Mouse (Mus musculus): ENCODE data around the gene Card6. TPM values are rescaled to one million over a fixed set of nuclear protein-coding genes. Genes with fewer than 3 reads are reported as not detected.
A peak's percentile ranks its signal among the peaks of the same experiment; 100 is the strongest.

The Card6 gene
- total and polyA plus RNA-seq, 3 experiments = 0.08 to 0.13 TPM; not detected in 1

- Histone ChIP-seq H3K27ac (ENCODE audit: control insufficient read depth, low read depth, low read length) (no peak overlapping the region), H3K79me2 (ENCODE audit: control insufficient read depth, insufficient read depth, low read length, poor library complexity) (no peaks in the 10 kb centered on the region), H3K9ac (ENCODE audit: control insufficient read depth, low read depth, low read length, poor library complexity, severe bottlenecking) (no peak overlapping the region), H3K27me3 (ENCODE audit: control insufficient read depth in 1 of 2, insufficient read depth in 2 of 2, low read length in 2 of 2) (no peaks in the 10 kb centered on the region), H3K9me3 (replicated peaks; ENCODE audit: insufficient read depth, low read length) (no peaks in the 10 kb centered on the region), H3K36me3 (ENCODE audit: control insufficient read depth in 1 of 2, insufficient read depth in 2 of 2, low read length in 2 of 2) (no peaks in the 10 kb centered on the region), H3K4me3 (ENCODE audit: control insufficient read depth in 1 of 2, insufficient read depth in 1 of 2, low read depth in 2 of 2, low read length in 2 of 2) (no peak overlapping the region), H3K4me1 (ENCODE audit: control insufficient read depth in 1 of 2, insufficient read depth in 2 of 2, low read length in 2 of 2) (no peaks in the 10 kb centered on the region)
- no peak for DNase-seq (ENCODE audit: low read depth, low spot score)
- TF ChIP-seq MXI1 (IDR thresholded peaks at IDR 0.05; ENCODE audit: low read depth, low read length) (no peak), BHLHE40 (IDR thresholded peaks at IDR 0.05; ENCODE audit: borderline replicate concordance, low read depth, low read length) (no peak), KAT2A (conservative IDR thresholded peaks at IDR 0.05; ENCODE audit: low read depth, low read length) (no peak), CHD2 (IDR thresholded peaks at IDR 0.05; ENCODE audit: low read length) (no peak), MAX (IDR thresholded peaks at IDR 0.05; ENCODE audit: low read length) (no peak), UBTF (IDR thresholded peaks at IDR 0.05; ENCODE audit: borderline replicate concordance, insufficient read depth, low read depth, low read length) (no peak), ZKSCAN1 (IDR thresholded peaks at IDR 0.05; ENCODE audit: low read depth, low read length) (no peak), NRF1 (IDR thresholded peaks at IDR 0.05; ENCODE audit: insufficient read depth, low read depth, low read length, poor library complexity, severe bottlenecking) (no peak), E2F4 (IDR thresholded peaks at IDR 0.05; ENCODE audit: borderline replicate concordance, low read depth, low read length) (no peak)
Observed at GRCm38 (mm10) chr15:5102312-5102711, 6.0 kb downstream of the Card6 start.

- Histone ChIP-seq H3K4me3 (ENCODE audit: control insufficient read depth in 1 of 2, insufficient read depth in 1 of 2, low read depth in 2 of 2, low read length in 2 of 2) (no peak overlapping the region), H3K36me3 (ENCODE audit: control insufficient read depth in 1 of 2, insufficient read depth in 2 of 2, low read length in 2 of 2) (no peaks in the 10 kb centered on the region), H3K9me3 (replicated peaks; ENCODE audit: insufficient read depth, low read length) (no peaks in the 10 kb centered on the region), H3K79me2 (ENCODE audit: control insufficient read depth, insufficient read depth, low read length, poor library complexity) (no peaks in the 10 kb centered on the region), H3K9ac (ENCODE audit: control insufficient read depth, low read depth, low read length, poor library complexity, severe bottlenecking) (no peak overlapping the region), H3K27me3 (ENCODE audit: control insufficient read depth in 1 of 2, insufficient read depth in 2 of 2, low read length in 2 of 2) (no peaks in the 10 kb centered on the region), H3K27ac (ENCODE audit: control insufficient read depth, low read depth, low read length) (no peak overlapping the region), H3K4me1 (ENCODE audit: control insufficient read depth in 1 of 2, insufficient read depth in 2 of 2, low read length in 2 of 2) (no peaks in the 10 kb centered on the region)
- peak; percentile 34 for DNase-seq (ENCODE audit: low read depth, low spot score)
- TF ChIP-seq ZC3H11A (IDR thresholded peaks at IDR 0.05; ENCODE audit: low read depth, low read length) = no peak
- TF ChIP-seq TCF12 (IDR thresholded peaks at IDR 0.05; ENCODE audit: low read depth, low read length) = peak; percentile 75
- no peak for TF ChIP-seq TAL1 (IDR thresholded peaks at IDR 0.05; ENCODE audit: low read length)
- TF ChIP-seq ZNF384 (IDR thresholded peaks at IDR 0.05; ENCODE audit: low read depth, low read length) = no peak
- TF ChIP-seq ETS1 (IDR thresholded peaks at IDR 0.05; ENCODE audit: low read depth, low read length) = no peak
- peak; percentile 67; the same call in 1 of the 2 replicates for TF ChIP-seq RCOR1 (IDR thresholded peaks at IDR 0.05; ENCODE audit: low read depth, low read length)
- no peak for TF ChIP-seq SMC3 (IDR thresholded peaks at IDR 0.05; ENCODE audit: low read depth, low read length)
- TF ChIP-seq EP300 (IDR thresholded peaks at IDR 0.05; ENCODE audit: low read depth in 1 of 2, low read length in 2 of 2) = peak; percentile 69 to 75
- TF ChIP-seq GATA1 (IDR thresholded peaks at IDR 0.05; ENCODE audit: low read depth, low read length) = peak; percentile 75
- TF ChIP-seq POLR2AphosphoS5 (IDR thresholded peaks at IDR 0.05; ENCODE audit: borderline replicate concordance, low read depth, low read length) = no peak
Observed at GRCm38 (mm10) chr15:5097376-5097775, 11.0 kb downstream of the Card6 start.

Measured in MEL (cell line).